Mouse (Mus musculus) midbrain, embryonic 14.5 days (tissue): ENCODE results near the gene Msantd4. TPM values are rescaled to one million over a fixed set of nuclear protein-coding genes. Genes with fewer than 3 reads are reported as not detected.
"Not testable (repeated sequence)": the region's sequence is repeated elsewhere in the genome, so short reads cannot be mapped to it uniquely, and the experiment has no call there.

Source experiments
- ATAC-seq: fragments of 200-750 bp; cut with Nextera tagmentation; 2 replicates; pipeline ENCODE4 v1.8.0; 2017; ENCODE audit warnings: moderate number of reproducible peaks, moderate library complexity; ENCODE audit not compliant: low FRiP score, low TSS enrichment
- DNase-seq: peaks from one replicate; pipeline ENCODE4 v3.0.0-alpha.2; 2015
- H3K27ac ChIP-seq: fragments of 300-500 bp; sonication (generic); replicated peaks from 2 replicates; pipeline ENCODE4 v1.5.1; 2014; ENCODE audit warnings: mild to moderate bottlenecking, low read depth, low read length, moderate library complexity
- H3K27me3 ChIP-seq: fragments of 300-500 bp; sonication (generic); 2 replicates; pipeline ENCODE4 v1.6.1; 2014; ENCODE audit warnings: low read length, control low read depth, mixed read lengths; ENCODE audit not compliant: control insufficient read depth, insufficient read depth
- H3K36me3 ChIP-seq: fragments of 300-500 bp; sonication (generic); 2 replicates; pipeline ENCODE4 v1.6.1; 2014; ENCODE audit warnings: low read length, control low read depth; ENCODE audit not compliant: control insufficient read depth, insufficient read depth
- H3K4me1 ChIP-seq: fragments of 300-500 bp; sonication (generic); 2 replicates; pipeline ENCODE4 v1.6.1; 2014; ENCODE audit warnings: mild to moderate bottlenecking, antibody characterized with exemption, low read length, control low read depth; ENCODE audit not compliant: control insufficient read depth, insufficient read depth
- H3K4me2 ChIP-seq: fragments of 300-500 bp; sonication (generic); 2 replicates; pipeline ENCODE4 v1.6.1; 2014; ENCODE audit warnings: mild to moderate bottlenecking, low read length, moderate library complexity
- H3K4me3 ChIP-seq: fragments of 300-500 bp; sonication (generic); replicated peaks from 2 replicates; pipeline ENCODE4 v1.5.1; 2014; ENCODE audit warnings: low read depth, low read length
- H3K9ac ChIP-seq: fragments of 300-500 bp; sonication (generic); replicated peaks from 2 replicates; pipeline ENCODE4 v1.6.1; 2014; ENCODE audit warnings: mild to moderate bottlenecking, low read length, moderate library complexity
- H3K9me3 ChIP-seq: fragments of 300-500 bp; sonication (generic); 2 replicates; pipeline ENCODE4 v1.6.1; 2016; ENCODE audit warnings: low read length, control low read depth, mixed read lengths; ENCODE audit not compliant: control insufficient read depth
- WGBS: fragments of 180-500 bp; shearing (Covaris S2); extraction: QIAGEN DNeasy Blood & Tissue Kit; methylation state at CpG from one replicate; pipeline ENCODE4 v1.1.7; 2014; 5-methylcytosine and 5-hydroxymethylcytosine counted together
- microRNA-seq: library from miRNA; unstranded; fragments of <30 nt; microRNA quantifications from one replicate; pipeline ENCODE4, GENCODE M21; 2016
- polyA plus RNA-seq: library from polyadenylated mRNA; unstranded; fragments of >200 nt; fragmentation: Nextera tagmentation; extraction: Ambion mirVana; gene quantifications from 2 replicates; pipeline ENCODE4 v1.2.1, GENCODE M21; 2014

Msantd4 gene
- 56.0 and 71.9 TPM in 2 replicates for polyA plus RNA-seq

DNA sequence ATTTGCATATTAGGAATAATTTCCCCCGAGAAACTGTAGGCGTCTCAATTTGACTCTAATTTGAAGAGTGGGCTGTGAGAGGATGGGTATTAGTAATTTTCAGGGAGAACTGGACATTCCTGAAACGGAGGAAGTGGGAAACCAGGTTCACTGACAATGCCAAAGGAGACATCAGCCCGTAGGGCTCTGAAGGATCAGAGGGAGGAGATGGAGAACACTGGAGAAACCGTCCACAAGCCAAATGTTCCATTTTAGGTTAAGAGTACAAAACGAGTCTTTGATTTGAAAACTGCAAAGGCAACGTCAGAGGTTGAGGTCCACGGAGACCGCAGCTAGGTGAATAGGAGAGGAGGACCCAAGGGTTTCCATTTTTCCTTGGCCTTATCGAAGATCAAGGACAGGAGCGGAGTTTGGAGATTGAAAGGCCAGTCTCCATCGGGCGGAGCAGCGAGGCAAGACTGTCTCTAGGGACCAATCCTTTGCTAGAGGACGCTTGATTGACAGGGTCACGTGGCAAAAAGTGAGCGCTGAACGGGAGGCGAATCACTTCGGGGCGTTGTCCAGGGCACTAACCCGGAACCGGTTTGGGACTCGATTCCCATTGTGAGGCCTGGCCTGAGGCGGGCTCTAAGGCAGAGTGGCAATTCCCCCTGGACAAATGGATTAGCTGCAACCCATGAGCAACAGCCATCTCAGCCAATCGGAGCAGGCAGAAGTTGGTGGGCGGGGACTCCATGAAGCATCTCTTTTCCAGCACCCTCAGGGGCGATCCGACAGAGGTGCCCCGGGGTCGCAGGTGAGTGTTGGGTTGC is at the start of gene Msantd4:
Msantd4 (plus strand) TSS at position 735 of the 812 bp plus-strand sequence.
- peak within 1 kb of the TSS; percentile 73 for H3K4me2 ChIP-seq
- no peaks in the 10 kb centered on the region for H3K36me3 ChIP-seq
- H3K27me3 ChIP-seq, result no peaks in the 10 kb centered on the region
- peak within 1 kb of the TSS; percentile 69 for H3K9ac ChIP-seq
- peak within 1 kb of the TSS; percentile 73 for H3K4me3 ChIP-seq
- WGBS, result under 1% methylated on average over 31 of the region's 31 CpGs
- DNase-seq, result peak; percentile 100
- ATAC-seq, result peak; percentile 100
- no peaks in the 10 kb centered on the region for H3K9me3 ChIP-seq
- H3K4me1 ChIP-seq, result peaks cover 14% of the 10 kb centered on the region
- peak within 1 kb of the TSS; percentile 88 for H3K27ac ChIP-seq

DNA sequence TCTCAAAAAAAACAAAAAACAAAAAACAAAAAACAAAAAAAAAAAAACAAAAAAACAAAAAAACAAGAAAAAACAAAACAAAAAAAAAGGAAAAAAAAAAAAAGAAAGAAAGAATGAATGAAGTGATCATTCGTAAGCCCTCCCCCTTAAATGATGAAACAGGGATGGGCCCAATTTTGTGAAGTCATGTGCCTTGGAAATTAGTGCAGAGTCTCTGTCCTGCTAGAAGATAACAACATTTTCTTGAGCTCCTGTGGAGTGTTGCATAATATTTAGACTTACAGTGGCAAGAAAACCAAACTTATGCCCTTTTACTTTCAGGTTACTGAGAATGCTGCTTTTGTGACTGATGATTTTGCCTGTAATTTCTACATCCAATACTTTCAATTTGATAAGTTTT is 23.2 kb upstream of the Msantd4 start:
- no peaks in the 10 kb centered on the region for H3K27me3 ChIP-seq
- no peak overlapping the region for H3K9ac ChIP-seq
- no peaks in the 10 kb centered on the region for H3K36me3 ChIP-seq
- H3K27ac ChIP-seq, result no peak overlapping the region
- 91% methylated on average over 1 of the region's 1 CpGs for WGBS
- no peak overlapping the region for H3K4me3 ChIP-seq
- DNase-seq, result no peak
- no peak overlapping the region for H3K4me2 ChIP-seq
- ATAC-seq, result no peak
- H3K4me1 ChIP-seq, result no peaks in the 10 kb centered on the region
- H3K9me3 ChIP-seq, result no peaks in the 10 kb centered on the region

DNA sequence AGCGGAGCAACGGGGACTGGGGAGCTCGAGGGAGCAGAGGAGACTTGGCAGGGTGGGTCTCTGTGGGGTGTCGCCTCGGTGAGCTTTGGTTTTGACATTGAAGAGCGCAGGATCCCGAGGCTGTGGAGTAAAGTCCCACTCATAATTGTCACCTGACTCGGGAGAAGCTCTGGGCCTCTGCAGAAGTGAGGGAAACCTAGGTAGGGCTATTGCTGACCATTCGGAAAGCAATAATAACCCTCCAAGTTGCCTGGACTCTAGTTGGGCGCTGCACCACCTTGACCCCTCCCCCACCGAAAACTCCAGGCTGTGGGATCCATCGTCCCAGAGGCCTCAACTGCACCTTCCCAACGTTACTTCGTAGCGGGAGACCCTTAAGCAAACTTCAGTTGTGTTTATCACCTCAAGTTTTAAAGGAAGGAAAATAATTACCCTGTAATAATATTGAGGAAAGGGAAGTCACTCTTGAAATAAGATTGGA is 318 bp downstream of the Msantd4 start:
- H3K36me3 ChIP-seq, result no peaks in the 10 kb centered on the region
- H3K27me3 ChIP-seq, result no peaks in the 10 kb centered on the region
- peaks cover 14% of the 10 kb centered on the region for H3K4me1 ChIP-seq
- ATAC-seq, result no peak
- no peaks in the 10 kb centered on the region for H3K9me3 ChIP-seq
- H3K27ac ChIP-seq, result peak overlapping the region; percentile 88
- peak overlapping the region; percentile 73 for H3K4me3 ChIP-seq
- WGBS, result under 1% methylated on average over 15 of the region's 15 CpGs
- peak overlapping the region; percentile 69 for H3K9ac ChIP-seq
- DNase-seq, result no peak
- H3K4me2 ChIP-seq, result peak overlapping the region; percentile 73

DNA sequence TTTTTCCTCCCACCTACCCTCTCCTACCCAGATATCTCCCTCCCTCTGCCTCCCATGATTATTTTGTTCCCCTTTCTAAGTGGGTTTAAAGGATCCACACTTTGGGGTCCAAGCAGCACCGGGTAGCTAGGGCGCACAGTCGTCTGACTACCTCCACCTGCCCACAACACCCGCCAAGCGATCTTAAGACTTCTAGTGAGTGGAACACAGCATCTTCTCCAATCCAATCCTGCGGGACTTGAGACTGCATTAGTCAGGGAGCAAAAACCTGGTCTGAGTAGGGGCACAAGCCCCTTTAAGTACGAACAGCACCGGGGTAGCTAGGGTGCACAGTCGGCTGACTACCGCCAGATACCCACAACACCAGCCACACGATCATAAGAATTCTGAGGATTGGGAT is 24.4 kb downstream of the Msantd4 start:
- H3K4me3 ChIP-seq, ATAC-seq, H3K27me3 ChIP-seq, H3K27ac ChIP-seq, H3K9ac ChIP-seq, H3K9me3 ChIP-seq, H3K36me3 ChIP-seq, H3K4me1 ChIP-seq, H3K4me2 ChIP-seq, DNase-seq: not testable (repeated sequence)
- 96% methylated on average over 11 of the region's 11 CpGs for WGBS

Small RNAs within 50 kb of the gene (microRNA-seq; reads per million reads assigned to microRNA genes)
- not detected for gene Gm23992

Other genes starting within 250 kb of the Msantd4 start
- gene Aasdhppt, start 67.1 kb upstream of the Msantd4 start, polyA plus RNA-seq, result 36.0 and 38.0 TPM in 2 replicates
- gene Kbtbd3, start 66.7 kb upstream of the Msantd4 start, polyA plus RNA-seq, result 10.1 and 11.3 TPM in 2 replicates